Mouse (Mus musculus) heart, postnatal 0 days (tissue): ENCODE measurements around the gene Fam20a.

Source experiments
- CTCF ChIP-seq: IDR thresholded peaks from 2 replicates; pipeline ENCODE4 v1.5.1; 2016; ENCODE audit warnings: antibody characterized with exemption, control low read depth, low read depth
- EP300 ChIP-seq: IDR thresholded peaks from 2 replicates; pipeline ENCODE4 v1.6.1; 2016; ENCODE audit warnings: antibody characterized with exemption, low read depth

DNA sequence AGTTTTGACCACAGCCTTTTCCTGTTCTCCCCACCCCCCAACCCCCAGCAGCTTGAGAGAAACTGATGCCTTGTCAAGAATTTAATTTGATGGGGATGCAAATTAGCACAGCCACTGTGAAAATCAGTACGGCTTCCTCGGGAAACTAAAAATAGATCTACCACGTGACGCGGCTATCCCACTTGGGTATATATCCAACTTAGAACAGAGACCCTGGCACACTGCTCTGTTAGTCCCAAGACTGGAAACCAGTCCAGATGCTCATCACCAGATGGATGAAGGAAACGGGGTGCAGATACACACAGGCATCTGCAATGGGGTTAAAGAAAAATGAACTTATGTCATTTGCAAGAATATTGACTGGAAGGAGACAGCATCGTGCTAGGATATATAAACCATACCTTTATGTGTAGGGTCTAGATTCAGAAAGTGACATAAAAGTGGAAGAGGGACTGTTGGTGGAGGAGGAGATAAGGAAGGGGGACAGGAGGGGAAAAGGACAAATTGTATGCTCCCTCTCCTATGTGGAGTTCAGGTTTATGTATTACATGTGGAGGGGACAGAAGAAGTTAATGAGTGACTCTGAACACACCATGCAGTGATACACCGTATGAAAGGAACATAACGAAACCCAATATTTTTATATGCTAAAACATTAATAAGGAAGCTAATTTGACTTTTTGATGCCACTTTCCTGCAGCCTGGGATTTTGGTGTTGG lies 16.6 kb downstream of the Fam20a start:
- no peak for TF ChIP-seq CTCF
- TF ChIP-seq EP300, result no peak
